Mouse (Mus musculus) thymus, adult 2 months (tissue): Measurements from ENCODE around the gene Adgrl3.

Experiments used
- CTCF ChIP-seq: fragments of 200-500 bp; IDR thresholded peaks from 2 replicates; pipeline ENCODE4 v1.5.1; 2012; ENCODE audit warnings: mild to moderate bottlenecking, control low read depth, low read length, moderate library complexity, borderline replicate concordance; ENCODE audit not compliant: control insufficient read depth, poor library complexity, insufficient read depth; ENCODE audit errors: extremely low read depth
- POLR2A ChIP-seq: fragments of 200-500 bp; IDR thresholded peaks from 2 replicates; pipeline ENCODE4 v1.6.1; 2012; ENCODE audit warnings: mild to moderate bottlenecking, low read length, control low read depth, moderate library complexity; ENCODE audit not compliant: control insufficient read depth, poor library complexity, insufficient read depth; ENCODE audit errors: extremely low read depth

- TF ChIP-seq CTCF (no peak), POLR2A (no peak)
Observed at GRCm38 (mm10) chr5:81531639-81532038, 511.7 kb downstream of the Adgrl3 start.
